Mouse (Mus musculus) forebrain, embryonic 16.5 days (tissue): ENCODE results near the gene P2rx1. TPM values are rescaled to one million over a fixed set of nuclear protein-coding genes. Genes with fewer than 3 reads are reported as not detected.

Experiments used
- ATAC-seq: fragments of 200-750 bp; cut with Nextera tagmentation; 2 replicates; pipeline ENCODE4 v1.8.0; 2017; ENCODE audit warnings: mild to moderate bottlenecking, moderate library complexity
- H3K27ac ChIP-seq: fragments of 300-500 bp; sonication (generic); 2 replicates; pipeline ENCODE4 v1.5.1; 2014; ENCODE audit warnings: low read length, control low read depth
- H3K27me3 ChIP-seq: fragments of 300-500 bp; sonication (generic); replicated peaks from 2 replicates; pipeline ENCODE4 v1.6.1; 2014; ENCODE audit warnings: low read length; ENCODE audit not compliant: control insufficient read depth, insufficient read depth
- H3K36me3 ChIP-seq: fragments of 300-500 bp; sonication (generic); 2 replicates; pipeline ENCODE4 v1.6.1; 2014; ENCODE audit not compliant: control insufficient read depth, insufficient read depth
- H3K4me1 ChIP-seq: fragments of 300-500 bp; sonication (generic); replicated peaks from 2 replicates; pipeline ENCODE4 v1.6.1; 2014; ENCODE audit warnings: low read length; ENCODE audit not compliant: control insufficient read depth, insufficient read depth
- H3K4me2 ChIP-seq: fragments of 300-500 bp; sonication (generic); 2 replicates; pipeline ENCODE4 v1.6.1; 2014; ENCODE audit warnings: mild to moderate bottlenecking, low read length, control low read depth
- H3K4me3 ChIP-seq: fragments of 300-500 bp; sonication (generic); replicated peaks from 2 replicates; pipeline ENCODE4 v1.5.1; 2014; ENCODE audit warnings: mild to moderate bottlenecking, low read length, control low read depth
- H3K9ac ChIP-seq: fragments of 300-500 bp; sonication (generic); replicated peaks from 2 replicates; pipeline ENCODE4 v1.6.1; 2014; ENCODE audit warnings: low read depth, low read length, control low read depth
- H3K9me3 ChIP-seq: fragments of 300-500 bp; sonication (generic); 2 replicates; pipeline ENCODE4 v1.6.1; 2016; ENCODE audit warnings: low read length; ENCODE audit not compliant: control insufficient read depth
- WGBS: fragments of 180-500 bp; shearing (Covaris S2); extraction: QIAGEN DNeasy Blood & Tissue Kit; methylation state at CpG from one replicate; pipeline ENCODE4 v1.1.7; 2014; 5-methylcytosine and 5-hydroxymethylcytosine counted together
- polyA plus RNA-seq: library from polyadenylated mRNA; unstranded; fragments of >200 nt; fragmentation: Nextera tagmentation; extraction: Ambion mirVana; gene quantifications from 2 replicates; pipeline ENCODE4 v1.2.1, GENCODE M21; 2015

Gene P2rx1
- polyA plus RNA-seq, 1 experiment from 2014 or later, result 0.42 TPM

DNA sequence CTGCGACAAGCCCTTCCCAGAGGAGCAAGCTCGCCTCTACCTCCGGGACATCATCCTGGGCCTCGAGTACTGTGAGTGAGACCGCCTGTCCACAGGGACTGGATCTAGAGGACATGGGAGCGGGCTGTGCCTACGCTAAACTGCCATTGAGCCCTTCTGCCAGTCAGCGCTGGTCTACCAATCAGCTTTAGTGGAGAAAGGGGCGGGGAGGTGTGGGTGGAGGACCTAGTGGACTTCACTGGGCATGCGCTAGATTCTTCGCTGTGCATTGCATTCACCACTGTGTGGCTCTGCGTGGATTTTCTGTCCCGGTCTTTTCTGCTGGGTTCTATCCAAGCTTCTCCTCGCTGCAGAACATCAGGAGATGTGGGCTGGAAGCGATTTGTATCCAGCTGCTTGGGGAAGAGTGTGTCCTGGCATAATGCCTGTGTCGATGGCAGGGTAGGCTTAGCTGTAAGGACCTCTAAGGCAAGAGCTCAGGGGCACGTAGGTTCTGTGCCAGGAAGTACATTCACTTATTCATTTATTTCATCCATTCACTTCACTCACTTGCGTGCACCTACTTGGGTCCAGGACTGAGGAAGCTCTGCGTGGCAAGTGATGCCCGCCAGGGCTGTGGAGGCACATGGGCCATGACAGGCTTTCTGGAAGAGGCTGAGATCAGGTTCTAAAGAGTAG lies 32.1 kb downstream of the P2rx1 start:
- H3K4me3 ChIP-seq, result peak overlapping the region; percentile 35
- peak overlapping the region; percentile 39 for H3K27ac ChIP-seq
- peaks cover 10% of the 10 kb centered on the region for H3K4me1 ChIP-seq
- peak; percentile 97 for ATAC-seq
- peak overlapping the region; percentile 65 for H3K4me2 ChIP-seq
- 20% methylated on average over 20 of the region's 20 CpGs for WGBS
- H3K27me3 ChIP-seq, result no peaks in the 10 kb centered on the region
- H3K9ac ChIP-seq, result peak overlapping the region; percentile 47
- H3K36me3 ChIP-seq, result no peaks in the 10 kb centered on the region
- H3K9me3 ChIP-seq, result no peaks in the 10 kb centered on the region

DNA sequence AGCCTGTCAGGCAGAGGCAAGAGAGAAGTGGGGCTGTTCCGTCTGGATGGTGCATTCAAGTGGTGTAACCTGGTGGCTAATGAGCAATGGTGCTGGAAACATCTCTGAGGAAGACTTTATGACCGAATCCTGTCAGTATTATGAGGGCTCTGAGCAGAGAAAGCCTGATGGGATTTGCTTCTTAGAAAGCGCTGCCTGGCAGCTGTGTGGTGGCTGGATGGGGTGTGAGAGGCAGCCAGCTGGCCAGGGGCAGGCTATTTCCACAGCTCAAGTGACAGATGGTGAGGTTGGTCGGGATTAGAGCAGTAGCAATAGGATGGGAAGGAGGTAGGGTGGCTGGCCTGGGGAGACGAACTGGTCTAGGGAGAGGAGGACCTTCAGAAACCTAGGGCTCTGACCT lies 32.6 kb downstream of the P2rx1 start:
- no peaks in the 10 kb centered on the region for H3K36me3 ChIP-seq
- H3K4me3 ChIP-seq, result no peak overlapping the region
- H3K27ac ChIP-seq, result no peak overlapping the region; the same call in 1 of the 2 replicates
- H3K9ac ChIP-seq, result peak overlapping the region; percentile 47
- H3K4me2 ChIP-seq, result no peak overlapping the region
- ATAC-seq, result no peak; the same call in 1 of the 2 replicates
- no peaks in the 10 kb centered on the region for H3K27me3 ChIP-seq
- WGBS, result 75% methylated on average over 5 of the region's 5 CpGs
- H3K9me3 ChIP-seq, result no peaks in the 10 kb centered on the region
- H3K4me1 ChIP-seq, result peaks cover 10% of the 10 kb centered on the region

GRCm38 (mm10) chr11:73036077-73036476 lies 37.2 kb downstream of the P2rx1 start:
- Histone ChIP-seq H3K27me3 (no peaks in the 10 kb centered on the region), H3K9ac (no peak overlapping the region), H3K4me3 (no peak overlapping the region), H3K4me1 (peaks cover 6% of the 10 kb centered on the region), H3K9me3 (no peaks in the 10 kb centered on the region), H3K27ac (no peak overlapping the region), H3K4me2 (no peak overlapping the region), H3K36me3 (no peaks in the 10 kb centered on the region; the same call in 1 of the 2 replicates)
- ATAC-seq, result no peak
- WGBS, result 84% methylated on average over 7 of the region's 7 CpGs

DNA sequence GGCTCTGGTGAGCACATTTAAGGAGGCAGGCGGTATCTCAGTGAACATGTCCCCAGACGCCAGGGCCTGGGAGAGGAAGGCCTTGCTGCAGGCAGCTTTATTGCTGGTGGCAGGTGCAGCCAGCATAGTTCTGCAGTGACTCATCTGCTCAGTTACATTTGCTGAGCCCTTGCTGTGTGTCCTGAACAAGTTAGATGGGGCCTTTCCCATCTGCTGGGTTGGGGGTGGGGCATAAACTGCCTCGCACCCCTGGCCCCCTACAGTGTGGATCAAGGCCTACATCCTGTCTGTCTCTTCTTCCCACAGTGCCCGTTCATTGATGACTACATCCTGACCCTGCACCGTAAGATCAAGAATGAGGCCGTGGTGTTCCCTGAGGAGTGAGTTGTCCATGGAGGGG lies 38.0 kb downstream of the P2rx1 start:
- Histone ChIP-seq H3K27me3 (no peaks in the 10 kb centered on the region), H3K36me3 (no peaks in the 10 kb centered on the region; the same call in 1 of the 2 replicates), H3K27ac (no peak overlapping the region), H3K4me2 (no peak overlapping the region), H3K9ac (no peak overlapping the region), H3K9me3 (no peaks in the 10 kb centered on the region), H3K4me3 (no peak overlapping the region), H3K4me1 (no peaks in the 10 kb centered on the region)
- no peak for ATAC-seq
- 72% methylated on average over 6 of the region's 6 CpGs for WGBS

GRCm38 (mm10) chr11:73037691-73038090 lies 38.8 kb downstream of the P2rx1 start:
- Histone ChIP-seq H3K27me3 (no peaks in the 10 kb centered on the region), H3K4me2 (no peak overlapping the region), H3K9ac (no peak overlapping the region), H3K36me3 (no peaks in the 10 kb centered on the region; the same call in 1 of the 2 replicates), H3K27ac (no peak overlapping the region), H3K4me3 (no peak overlapping the region), H3K4me1 (no peaks in the 10 kb centered on the region), H3K9me3 (no peaks in the 10 kb centered on the region)
- WGBS, result 88% methylated on average over 3 of the region's 3 CpGs
- ATAC-seq, result no peak

DNA sequence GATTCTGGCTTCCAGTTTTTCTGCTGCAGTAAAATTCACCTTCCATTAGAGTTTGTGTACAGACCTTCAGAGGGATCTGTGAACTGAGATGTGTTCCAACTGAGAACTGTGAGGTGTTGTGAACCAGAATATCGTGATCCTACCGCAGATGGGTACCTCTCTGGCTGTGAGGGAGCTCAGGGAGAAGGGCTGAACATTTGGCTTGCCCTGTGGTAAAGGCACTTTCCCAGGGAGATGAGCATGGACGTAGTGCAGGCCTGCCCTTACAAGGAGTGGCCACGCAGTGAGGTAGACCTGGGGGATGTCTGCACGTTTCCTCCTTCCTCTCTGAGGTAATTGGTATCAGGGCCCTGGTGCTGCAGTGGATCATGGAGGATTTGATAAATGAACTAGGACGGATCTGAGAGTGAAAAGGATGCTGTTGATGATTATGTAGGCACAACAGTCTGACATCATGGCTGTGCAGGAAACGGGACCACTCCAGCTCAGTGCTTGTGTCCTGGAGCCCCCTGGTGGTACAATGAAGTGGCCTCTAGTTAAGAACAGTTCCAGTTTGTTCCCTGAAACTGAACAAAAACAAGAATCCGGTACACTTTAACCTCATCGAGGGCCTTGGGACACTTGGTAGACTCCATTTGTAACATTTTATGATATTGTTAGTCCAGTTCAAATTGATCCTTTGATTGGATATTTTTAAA lies 40.3 kb downstream of the P2rx1 start:
- Histone ChIP-seq H3K27me3 (no peaks in the 10 kb centered on the region), H3K9me3 (no peaks in the 10 kb centered on the region), H3K4me3 (no peak overlapping the region), H3K27ac (no peak overlapping the region), H3K36me3 (no peaks in the 10 kb centered on the region; the same call in 1 of the 2 replicates), H3K4me1 (no peaks in the 10 kb centered on the region), H3K9ac (no peak overlapping the region), H3K4me2 (no peak overlapping the region)
- peak; percentile 88 for ATAC-seq
- WGBS, result 59% methylated on average over 9 of the region's 9 CpGs

DNA sequence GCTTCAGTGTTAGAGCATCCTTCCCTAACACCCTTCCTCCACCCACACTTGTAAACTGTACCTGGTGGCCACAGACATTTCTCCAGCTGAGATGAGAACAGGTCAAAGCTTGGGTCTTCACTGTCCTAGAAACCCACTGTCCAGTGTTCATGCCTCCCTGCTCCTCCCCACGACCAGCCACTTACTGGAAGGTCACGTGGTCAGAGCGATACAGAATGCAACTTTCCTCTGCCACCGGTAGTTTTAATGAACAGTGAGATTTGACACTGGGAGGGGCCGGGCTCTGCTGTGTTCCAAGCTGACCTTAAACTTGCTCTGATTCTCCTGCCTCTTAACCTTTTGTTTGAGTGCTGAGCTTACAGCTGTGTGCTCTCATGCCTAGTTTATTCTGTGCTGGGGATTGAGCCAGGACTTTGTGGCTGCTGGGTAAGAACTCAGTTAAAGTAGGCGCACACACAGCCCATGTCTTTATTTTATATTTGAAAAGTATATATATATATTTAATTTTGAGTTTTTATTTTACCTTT lies 45.4 kb downstream of the P2rx1 start:
- no peak overlapping the region for H3K4me3 ChIP-seq
- no peak for ATAC-seq
- H3K4me2 ChIP-seq, result no peak overlapping the region
- H3K9ac ChIP-seq, result no peak overlapping the region
- H3K9me3 ChIP-seq, result no peaks in the 10 kb centered on the region
- no peaks in the 10 kb centered on the region for H3K27me3 ChIP-seq
- peaks cover 12% of the 10 kb centered on the region for H3K4me1 ChIP-seq
- H3K36me3 ChIP-seq, result no peaks in the 10 kb centered on the region
- whole genome bisulfite sequencing, result 64% methylated on average over 6 of the region's 6 CpGs
- no peak overlapping the region for H3K27ac ChIP-seq

GRCm38 (mm10) chr11:73044789-73045188 lies 45.9 kb downstream of the P2rx1 start:
- H3K36me3 ChIP-seq, result no peaks in the 10 kb centered on the region
- no peak overlapping the region for H3K4me3 ChIP-seq
- H3K9ac ChIP-seq, result no peak overlapping the region
- no peaks in the 10 kb centered on the region for H3K27me3 ChIP-seq
- no peak overlapping the region for H3K27ac ChIP-seq
- peaks cover 16% of the 10 kb centered on the region for H3K4me1 ChIP-seq
- H3K9me3 ChIP-seq, result no peaks in the 10 kb centered on the region
- H3K4me2 ChIP-seq, result no peak overlapping the region
- ATAC-seq, result no peak
- WGBS, result 73% methylated on average over 4 of the region's 4 CpGs

DNA sequence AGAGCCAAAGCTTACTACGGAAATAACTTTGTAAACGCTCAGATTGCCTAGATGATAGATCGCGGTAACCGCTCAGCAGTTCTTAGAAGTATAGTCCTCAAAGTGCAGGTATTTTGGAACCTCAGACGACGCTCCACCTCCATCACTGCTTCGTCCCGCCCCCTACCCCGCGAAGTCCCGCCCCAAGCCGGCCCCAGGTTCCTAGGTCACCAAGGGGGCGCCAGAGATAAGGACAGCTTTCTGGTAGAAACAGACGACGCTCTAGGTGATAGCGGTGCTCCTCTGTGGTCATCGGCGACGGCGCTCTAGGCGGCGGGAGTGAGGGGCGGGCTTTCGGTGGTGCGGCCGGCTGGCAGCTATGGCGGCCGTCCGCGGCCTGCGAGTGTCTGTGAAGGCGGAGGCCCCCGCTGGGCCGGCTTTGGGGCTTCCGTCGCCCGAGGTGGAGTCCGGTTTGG lies 48.7 kb downstream of the P2rx1 start, which contains the start of gene Ncbp3:
Ncbp3 (plus strand) TSS at position 242 of the 455 bp plus-strand sequence.
- Histone ChIP-seq H3K4me3 (peak within 1 kb of the TSS; percentile 95), H3K27ac (peak within 1 kb of the TSS; percentile 87), H3K9ac (peak within 1 kb of the TSS; percentile 97), H3K9me3 (no peaks in the 10 kb centered on the region), H3K27me3 (no peaks in the 10 kb centered on the region), H3K36me3 (no peaks in the 10 kb centered on the region; the same call in 1 of the 2 replicates), H3K4me1 (peaks cover 16% of the 10 kb centered on the region), H3K4me2 (peak within 1 kb of the TSS; percentile 85)
- WGBS, result under 1% methylated on average over 39 of the region's 39 CpGs
- peak; percentile 98 for ATAC-seq
